Mouse (Mus musculus): ENCODE results near the gene Tmem109.

GRCm38 (mm10) chr19:10892201-10892600 is 10.4 kb upstream of the Tmem109 start:
- TF ChIP-seq POLR2A (IDR thresholded peaks at IDR 0.05; ENCODE audit: control insufficient read depth, extremely low read depth, insufficient read depth, low read length, poor library complexity), result no peak
- TF ChIP-seq CTCF (IDR thresholded peaks at IDR 0.05; ENCODE audit: borderline replicate concordance, control insufficient read depth, extremely low read depth, insufficient read depth, low read length, poor library complexity), result no peak
